Mouse (Mus musculus) heart, postnatal 14 days (tissue): ENCODE measurements around the gene Fermt3. TPM values are rescaled to one million over a fixed set of nuclear protein-coding genes. Genes with fewer than 3 reads are reported as not detected.
"Not testable (repeated sequence)": the region's sequence is repeated elsewhere in the genome, so short reads cannot be mapped to it uniquely, and the experiment has no call there.

Source experiments
- DNase-seq, 2 experiments: peaks; one replicate each; pipeline ENCODE4 v3.0.0; 2021 to 2022
- intact Hi-C: fragments of 180-260 bp; cut with DNase I; formaldehyde crosslinking; loops from one replicate; pipeline ENCODE4 v1.15.1; 2025
- total RNA-seq, 2 experiments: library from RNA; stranded (reverse); gene quantifications; 2 replicates each; pipeline ENCODE4 v1.2.3; 2021

The Fermt3 gene
- total RNA-seq, 2 experiments from 2014 or later = 6.1 to 10.7 TPM

DNA sequence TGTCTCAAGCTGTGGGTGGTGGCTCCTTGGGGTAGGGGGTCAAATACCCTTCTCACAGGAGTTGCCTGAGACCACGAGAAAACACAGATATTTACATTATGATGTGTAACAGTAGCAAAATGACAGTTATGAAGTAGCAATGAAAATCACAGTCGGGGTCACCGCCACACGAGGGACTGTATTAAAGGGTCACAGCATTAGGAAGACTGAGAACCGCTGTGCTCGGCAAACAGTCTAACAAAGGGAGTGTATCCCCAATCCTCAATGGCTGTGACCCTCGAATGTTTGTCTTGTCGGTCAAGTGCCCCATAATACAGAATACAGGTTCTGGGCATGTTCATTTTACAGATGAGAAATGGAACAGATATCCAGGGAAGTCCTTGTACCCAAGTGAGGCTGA, 25.3 kb downstream of the Fermt3 start:
- intact Hi-C loops = no loop called here
- DNase-seq = no peak

DNA sequence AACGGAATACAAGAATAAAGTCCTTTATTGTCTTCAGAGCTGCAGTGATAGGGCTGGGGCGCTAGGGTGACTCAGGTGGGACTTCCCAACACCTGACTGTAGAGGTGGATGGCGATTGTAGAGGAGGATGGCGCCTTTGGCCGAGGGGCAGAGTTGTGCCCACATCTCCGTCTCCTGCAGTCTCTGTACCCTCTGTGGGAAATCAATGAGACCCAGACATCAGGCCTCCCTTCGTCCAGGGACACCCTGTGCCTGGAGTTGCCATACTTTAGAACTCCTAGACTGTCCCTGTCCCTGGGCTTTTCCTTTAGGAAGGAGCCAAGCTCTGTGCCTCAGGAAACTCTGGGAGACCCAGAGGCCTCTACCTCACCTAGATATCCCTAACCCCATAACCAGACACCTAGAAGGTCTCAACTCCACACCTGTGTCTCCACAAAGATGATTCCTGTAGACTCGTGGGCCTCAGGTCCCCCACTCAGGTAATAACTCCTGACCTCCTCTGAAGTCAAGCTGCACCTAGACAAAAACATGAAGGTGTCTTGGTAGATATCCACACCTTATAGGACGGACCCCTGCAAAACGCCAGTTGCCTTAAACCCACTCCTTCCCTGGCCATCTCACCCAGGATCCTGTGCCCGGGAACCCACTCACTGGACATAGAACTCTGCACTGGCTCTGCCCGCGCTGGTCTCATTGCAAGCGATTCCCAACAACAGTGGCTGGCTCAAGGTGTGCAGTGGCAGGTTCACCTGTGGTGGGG, 26.1 kb downstream of the Fermt3 start:
- intact Hi-C loops = no loop called here
- DNase-seq = no peak

DNA sequence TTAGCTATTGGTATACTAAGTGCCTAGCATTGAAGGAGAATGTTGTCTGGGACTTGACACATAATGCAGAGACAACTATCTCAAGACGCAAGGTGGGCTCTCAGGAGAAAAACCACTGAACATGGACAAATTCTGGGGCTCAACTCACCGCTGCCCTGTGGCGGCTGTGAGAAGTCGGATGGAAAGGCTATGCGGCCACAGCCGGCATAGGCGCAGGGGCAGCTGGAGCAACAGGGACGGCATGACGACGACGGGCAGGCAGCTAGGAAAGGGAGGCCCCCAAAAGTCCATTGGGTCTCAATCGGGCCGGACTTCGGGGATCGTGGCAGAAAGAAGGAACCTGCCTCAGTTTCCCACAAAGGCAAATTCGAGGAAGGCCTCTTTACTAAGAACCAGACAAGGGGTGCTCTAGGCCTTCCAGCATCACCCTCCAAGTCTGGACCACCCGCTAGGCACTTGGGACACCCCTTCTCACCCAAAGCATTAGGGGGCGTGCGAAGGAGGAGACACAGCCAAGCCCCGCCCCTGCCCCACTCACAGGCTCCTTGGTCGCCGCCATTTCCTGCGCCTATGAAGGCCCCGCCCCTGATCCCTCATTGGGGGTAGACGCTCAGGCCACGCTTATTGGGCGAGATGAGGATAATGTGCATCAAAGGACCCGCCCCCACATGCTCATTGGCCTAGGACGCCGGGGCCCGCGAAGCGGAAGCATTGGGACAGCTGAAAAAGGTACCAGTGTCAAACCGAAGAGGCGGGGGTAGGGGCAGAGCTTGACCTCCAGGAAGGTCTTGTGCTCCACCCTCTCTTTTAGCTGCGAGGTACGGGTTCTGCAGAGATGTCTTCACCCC, 27.0 kb downstream of the Fermt3 start, which contains the start of gene Dnajc4:
Dnajc4 (minus strand) TSS at position 562 of the 848 bp plus-strand sequence.
- DNase-seq = peak; percentile 94 to 95
- intact Hi-C loops = no loop called here

DNA sequence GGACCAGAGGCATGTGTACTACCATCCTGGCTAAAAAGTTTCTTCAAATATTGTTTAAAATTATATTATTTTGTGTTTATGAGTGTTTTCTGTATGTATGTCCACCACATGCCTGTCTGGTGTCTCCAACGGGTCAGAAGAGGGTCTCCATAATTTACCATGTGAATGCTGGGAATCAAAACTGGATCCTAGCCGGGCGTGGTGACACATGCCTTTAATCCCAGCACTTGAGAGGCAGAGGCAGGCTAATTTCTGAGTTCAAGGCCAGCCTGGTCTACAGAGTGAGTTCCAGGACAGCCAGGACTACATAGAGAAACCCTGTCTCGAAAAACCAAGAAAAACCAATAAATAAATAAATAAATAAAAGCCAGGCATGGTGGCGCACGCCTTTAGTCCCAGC, 28.1 kb downstream of the Fermt3 start:
- DNase-seq, intact Hi-C loops: not testable (repeated sequence)

DNA sequence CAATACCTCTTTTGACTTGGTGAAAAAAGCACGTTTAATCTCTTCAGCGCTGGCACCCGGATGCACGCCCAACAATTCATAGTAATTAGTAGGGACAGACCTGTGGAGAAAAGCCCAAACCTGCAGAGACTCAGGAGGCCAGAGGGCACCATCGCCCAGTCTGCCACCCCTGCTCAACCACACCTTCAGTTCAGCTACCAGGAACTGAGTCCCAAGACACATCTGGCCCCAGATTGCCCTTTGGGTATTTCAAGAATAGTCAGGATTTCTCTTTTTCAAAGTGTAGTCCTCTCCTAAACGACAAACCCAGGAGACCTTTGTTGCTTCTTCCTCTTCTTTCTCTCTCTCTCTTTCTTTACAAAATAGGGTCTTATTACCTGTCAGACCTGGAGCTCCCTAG, 28.6 kb downstream of the Fermt3 start:
- no peak for DNase-seq
- intact Hi-C loops = no loop called here

DNA sequence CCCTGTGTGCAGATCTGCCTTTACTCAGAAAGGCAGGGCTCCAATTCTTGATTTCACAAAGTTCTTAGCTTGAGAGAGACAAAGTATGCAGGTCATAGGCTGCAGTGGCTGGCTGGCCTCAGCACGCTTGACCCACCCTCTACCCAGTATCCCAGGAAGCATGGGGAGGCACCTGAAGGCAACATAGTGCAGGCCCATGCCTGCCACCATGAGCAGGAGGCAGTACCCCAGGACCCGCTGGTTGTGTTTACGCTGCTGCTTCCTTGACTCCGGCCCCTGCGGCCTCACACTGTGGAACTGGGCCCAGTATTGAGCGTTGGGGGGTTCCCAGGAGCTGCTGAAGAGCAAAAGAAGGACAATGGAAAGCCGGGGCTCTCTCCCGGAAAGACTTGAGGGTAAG, 30.0 kb downstream of the Fermt3 start:
- intact Hi-C loops = no loop called here
- DNase-seq = no peak

DNA sequence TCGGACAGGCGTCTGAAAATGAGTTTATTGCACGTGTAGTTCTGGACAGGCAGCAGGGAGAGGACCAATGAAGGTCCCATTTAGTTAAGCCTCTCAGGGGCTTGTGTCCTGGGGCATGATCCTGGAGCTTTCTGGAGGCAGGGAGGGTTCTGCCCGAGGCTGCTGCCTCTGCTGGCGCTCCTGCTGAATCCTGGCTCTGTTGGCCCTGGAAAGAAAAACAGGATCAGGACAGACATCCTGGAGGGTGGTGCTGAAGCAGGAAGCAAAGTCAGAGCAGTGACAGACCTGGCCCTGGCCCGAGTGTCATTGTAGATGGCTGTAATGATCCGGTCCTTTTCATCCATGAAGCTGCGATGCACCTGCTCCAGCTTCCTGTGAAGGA, 31.4 kb downstream of the Fermt3 start:
- intact Hi-C loops = no loop called here

DNA sequence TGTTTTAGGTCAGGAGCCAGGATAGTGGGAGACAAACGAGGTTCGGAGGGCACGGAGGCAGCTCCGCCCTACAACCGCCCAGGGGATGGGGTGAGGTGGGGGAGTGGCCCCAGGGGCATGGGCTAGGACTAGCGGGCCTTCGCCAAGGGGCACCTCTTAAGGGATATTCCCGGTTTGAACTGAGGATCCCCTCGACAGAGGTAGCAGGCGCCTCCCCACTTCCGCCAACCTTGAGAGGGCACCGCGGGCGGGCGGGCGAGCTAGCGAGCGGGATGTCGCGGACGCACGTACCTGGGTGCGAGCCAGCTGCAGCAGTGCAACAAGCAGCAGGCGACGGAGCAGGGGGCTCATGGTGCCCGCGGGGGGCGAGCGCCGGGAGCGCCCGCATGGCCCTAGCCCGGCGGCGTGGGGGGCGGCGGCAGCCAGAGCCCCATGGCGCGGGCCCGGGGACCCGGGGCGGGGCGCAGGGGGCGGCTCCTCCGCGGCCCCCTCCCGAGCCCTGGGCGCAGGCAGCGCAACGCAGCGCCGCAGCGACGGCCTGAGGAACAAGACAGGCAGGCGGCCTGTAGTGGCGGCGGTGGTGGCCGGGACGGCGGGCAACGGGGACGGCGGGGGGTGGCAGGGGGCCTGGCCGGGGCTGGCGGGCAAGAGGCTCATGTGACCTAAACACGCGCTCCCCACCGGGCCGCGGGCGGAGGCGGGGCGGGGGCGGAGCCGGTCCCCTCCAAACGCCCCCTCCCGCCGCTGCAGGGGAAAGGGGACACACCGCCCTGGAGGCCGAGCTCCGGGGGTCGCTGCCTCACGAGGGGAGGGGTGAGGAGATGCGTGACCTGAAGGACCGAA, 32.0 kb downstream of the Fermt3 start, which contains the start of gene Vegfb:
Vegfb (minus strand) TSS at position 591 of the 843 bp plus-strand sequence.
- peak; percentile 74 to 77 for DNase-seq
- intact Hi-C loops = no loop called here

More for the DNA sequence above, 31.4 kb downstream of the Fermt3 start:
- DNase-seq = no peak

DNA sequence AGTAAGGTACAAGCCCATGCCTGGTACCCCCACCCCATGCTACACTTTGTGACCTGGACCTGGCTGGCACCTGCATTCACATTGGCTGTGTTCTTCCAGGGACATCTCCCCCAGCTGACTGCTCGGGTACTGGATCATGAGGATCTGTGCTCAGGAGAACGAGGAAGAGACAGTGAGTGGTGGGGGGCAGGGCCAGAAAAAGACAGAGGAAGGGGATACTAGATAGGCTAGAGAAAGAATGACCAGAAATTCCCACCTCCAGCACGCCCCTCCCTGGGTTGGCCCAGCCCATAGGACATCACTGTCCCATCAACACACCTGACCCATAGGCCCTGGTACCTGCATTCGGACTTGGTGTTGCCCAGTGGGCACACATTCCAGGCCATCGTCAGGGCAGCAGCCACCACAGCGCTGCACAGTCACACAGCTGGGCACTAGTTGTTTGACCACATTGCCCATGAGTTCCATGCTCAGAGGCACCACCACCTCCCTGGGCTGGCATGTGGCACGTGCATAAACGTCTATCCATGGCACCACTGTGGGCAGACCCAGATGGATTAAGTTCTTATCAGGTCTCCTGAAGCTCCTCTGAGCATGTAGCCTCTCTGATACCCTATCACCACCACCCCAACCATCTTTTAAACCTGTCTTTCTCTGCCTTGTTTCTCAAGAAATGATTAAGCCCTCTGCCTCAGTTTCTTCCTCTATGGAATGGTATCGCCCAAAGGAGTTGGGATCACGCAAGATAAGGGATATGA, 33.1 kb downstream of the Fermt3 start:
- no peak for DNase-seq
- intact Hi-C loops = no loop called here

DNA sequence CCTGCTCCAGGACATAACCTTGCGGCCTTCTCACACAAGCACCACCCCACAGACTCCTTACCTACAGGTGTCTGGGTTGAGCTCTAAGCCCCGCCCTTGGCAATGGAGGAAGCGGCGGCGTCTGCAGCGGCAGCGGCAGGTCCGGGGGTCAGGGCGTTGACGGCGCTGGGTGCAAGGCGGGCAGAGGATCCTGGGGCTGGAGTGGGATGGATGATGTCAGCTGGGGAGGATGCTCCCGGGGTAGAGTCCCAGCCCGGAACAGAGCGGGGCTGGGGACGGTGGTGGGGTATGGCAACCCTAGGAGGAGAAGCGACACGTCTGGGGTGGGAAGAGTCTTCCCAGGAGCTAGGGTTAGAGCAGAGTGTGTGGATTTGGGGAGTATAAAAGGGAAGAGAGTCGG, 34.0 kb downstream of the Fermt3 start:
- intact Hi-C loops = no loop called here
- no peak for DNase-seq

DNA sequence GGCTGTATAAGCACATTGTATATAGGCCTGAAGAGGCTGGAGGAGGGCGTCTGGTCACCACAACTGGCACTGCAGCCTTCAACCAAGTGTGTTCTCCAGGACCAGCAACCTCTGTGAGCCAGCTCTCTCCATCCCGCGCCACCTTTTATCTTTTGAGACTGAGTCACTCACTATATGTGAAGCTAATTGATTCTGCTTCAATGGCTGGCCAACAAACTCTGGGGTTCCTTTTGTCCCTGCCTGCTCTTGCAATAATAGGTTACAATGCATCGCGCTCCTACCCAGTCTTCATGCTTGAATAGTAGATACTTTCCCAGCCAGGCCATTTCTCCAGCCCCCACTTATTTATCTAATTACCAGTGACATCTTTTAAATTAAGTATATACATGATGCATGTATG, 35.6 kb downstream of the Fermt3 start:
- no peak for DNase-seq
- intact Hi-C loops = no loop called here

DNA sequence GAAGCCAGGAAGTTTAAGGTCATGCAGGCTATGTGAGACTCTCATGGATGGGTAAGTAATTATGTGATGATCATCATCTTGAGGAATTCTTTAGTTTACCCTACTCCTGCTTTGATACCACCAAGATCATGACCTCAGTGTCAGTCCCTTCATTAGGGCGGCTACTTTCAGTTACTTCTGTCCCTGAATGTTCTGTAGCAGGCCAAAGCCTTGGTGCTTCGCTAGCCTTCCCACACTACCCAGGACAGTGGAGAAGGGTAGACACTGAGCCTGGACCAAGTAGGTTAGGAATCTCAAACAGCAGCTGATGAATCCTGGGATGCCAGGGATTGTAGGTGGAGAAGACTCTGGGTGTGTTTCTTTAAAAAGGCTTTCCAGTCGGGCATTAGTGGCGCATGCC, 37.8 kb downstream of the Fermt3 start:
- DNase-seq = no peak
- intact Hi-C loops = no loop called here

DNA sequence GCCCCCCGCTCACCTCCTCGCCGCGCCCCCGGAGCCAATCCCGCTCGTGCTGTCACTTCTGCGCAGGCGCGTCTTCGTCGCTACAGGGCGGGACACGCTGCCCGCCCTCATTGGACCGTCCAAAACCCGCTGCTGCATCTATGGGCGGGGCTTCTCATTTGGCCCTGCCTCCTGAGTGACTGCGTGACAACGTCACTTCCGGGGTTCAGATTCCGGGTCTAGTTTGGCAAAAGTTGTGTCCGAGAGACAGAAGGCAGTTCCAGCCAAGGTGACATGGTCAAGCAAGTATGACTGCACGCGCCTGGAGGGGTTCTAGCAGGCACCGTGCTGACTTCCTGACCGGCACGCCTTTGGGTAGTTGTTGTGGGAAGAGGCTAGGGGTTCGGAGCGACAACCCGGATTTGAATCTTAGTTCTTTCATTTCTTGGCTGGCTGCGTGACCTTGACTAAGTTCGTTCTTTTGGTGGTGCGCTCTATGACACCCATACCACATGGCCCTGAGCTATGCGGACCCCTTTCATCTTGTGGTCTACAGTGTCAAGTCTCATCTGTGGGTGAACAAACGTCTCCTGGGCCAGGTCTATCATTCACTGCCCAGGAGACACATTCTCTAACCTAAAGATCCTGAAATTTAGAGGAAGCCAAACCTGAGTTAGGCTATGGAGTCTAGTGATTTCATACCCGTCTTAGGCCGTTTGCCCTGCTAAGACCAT, 38.7 kb downstream of the Fermt3 start, which contains the start of gene Fkbp2:
Fkbp2 (minus strand) TSS at position 121 of the 713 bp plus-strand sequence.
- intact Hi-C loops = no loop called here
- peak; percentile 99 for DNase-seq

DNA sequence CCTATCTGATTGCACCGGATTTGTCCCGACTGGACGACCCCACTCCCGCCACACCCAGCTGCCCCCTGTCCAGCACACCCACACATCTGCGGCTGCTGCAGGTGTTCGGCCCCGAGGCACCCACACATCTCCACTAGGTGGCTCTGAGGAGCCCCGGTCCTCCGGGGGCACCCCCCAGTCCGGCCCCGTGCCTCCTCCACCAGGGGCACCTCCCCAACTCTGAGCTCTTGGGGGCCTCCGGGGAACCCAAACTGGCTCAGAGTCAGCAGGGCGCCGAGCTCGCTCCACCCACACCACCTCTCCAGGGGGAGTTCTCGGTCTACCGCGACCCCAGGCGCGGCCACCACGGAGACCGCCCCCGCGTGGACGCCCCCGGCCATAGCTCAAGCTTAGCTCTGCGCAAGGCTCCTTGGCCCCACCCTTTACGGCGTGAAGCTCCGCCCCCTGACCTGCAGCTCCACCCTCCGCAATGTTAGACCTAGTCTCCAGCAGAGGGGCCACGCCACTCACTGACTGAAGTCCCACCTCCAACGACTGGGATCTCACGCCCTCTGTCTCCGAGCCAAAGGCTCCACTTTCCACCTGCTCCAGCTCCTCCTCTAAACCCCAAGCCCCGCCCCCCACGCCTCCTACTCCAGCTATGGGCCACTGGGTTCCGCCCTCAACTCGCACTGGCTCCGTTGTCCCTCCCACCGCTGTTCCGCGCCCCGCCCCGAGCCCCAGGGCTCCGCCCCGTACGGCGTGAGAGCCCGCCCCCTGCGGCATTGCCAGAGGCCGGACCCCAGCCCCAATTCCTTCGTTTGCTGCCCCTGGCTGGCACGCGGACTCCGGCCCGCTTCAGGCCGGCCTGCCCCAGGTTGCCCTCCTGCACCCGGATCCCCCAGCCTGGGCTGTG, 39.5 kb downstream of the Fermt3 start:
- DNase-seq = peak; percentile 99 to 100
- intact Hi-C loops = loop anchor here (2.0 kb wide), 2 partner anchors 41 to 57 kb away; no protein-coding TSS in a partner anchor

DNA sequence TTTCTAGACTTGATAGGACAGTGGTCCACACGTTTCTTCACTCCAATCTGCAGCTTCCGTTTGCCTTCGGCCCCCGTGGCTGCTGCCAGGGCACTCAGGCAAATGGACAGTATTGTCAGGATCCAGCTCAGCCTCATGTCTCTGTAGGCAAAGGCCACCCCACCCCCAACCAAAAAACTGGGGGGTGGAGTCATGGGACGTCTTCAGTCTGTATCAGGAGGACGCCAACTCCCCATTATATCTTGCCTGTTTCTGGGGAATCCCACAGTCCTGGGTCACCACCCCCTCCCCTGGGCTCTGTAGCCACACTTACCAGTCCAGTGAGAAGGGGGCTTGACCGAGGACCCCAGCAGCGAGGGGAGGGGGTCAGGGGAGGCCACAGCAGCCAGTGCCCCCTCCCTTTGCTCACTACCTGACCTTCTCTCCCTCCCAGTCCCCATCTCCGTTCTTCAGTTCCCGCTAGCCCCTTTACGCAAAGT, 40.2 kb downstream of the Fermt3 start:
- intact Hi-C loops = loop anchor here (2.0 kb wide), 2 partner anchors 42 to 56 kb away; no protein-coding TSS in a partner anchor
- peak; percentile 29 to 32 for DNase-seq

DNA sequence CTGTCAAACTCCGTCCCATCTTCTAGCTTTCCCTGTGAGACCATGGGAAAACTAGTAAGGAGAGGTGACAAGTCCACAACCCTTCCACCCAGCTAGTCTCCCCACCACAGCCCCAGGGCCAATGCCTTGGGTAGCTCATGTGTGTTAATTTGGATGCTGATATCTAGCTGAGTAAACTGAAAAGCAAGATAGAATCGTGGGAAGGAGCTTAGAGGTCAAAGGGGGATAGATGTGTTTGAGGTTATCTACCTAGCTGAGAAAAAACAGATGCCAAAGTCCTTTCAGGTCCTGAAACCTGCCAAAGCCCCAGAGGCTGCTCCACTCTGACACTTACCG, 40.7 kb downstream of the Fermt3 start:
- DNase-seq = no peak
- intact Hi-C loops = loop anchor here (2.0 kb wide), 2 partner anchors 42 to 56 kb away; no protein-coding TSS in a partner anchor

DNA sequence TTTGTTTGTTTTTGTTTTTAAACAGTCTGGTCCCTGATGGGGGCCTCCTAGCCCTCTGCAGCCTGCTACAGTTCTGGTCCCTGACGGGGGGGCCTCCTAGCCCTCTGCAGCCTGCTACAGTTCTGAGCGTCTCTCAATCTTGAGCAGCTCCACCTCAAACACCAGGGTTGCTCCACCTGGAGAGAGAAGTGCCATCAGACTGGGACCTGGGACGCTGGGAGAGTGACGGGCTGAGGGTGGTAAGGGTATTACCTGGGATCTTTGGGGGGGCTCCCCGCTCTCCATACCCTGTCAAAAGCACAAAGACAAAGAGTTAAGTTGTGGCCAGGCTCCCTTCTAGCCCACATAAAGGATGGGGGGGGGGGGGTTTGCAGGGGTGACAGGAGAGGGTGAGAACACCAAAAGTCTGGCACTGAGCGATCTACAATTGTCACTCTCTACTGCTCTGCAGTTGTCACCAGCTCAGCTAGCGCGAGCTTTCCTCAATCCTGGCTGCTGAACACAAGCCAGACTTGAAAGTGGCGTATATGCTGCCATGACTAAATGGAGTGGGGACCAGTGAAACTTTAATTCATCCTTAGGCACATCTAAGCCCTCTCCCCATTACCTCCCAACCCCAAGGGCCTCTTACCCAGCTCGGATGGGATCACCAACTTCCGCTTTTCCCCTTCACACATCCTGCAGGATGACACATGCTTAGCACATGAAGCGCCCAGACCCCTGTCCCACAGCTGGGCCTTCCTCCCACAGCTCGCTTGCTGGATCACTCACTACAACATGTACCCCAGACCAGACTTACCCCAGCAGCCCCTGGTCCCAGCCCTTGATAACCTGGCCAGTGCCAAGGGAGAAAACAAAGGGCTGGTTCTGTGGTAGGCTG, 41.3 kb downstream of the Fermt3 start:
- intact Hi-C loops = loop anchor here (2.0 kb wide), 2 partner anchors 43 to 55 kb away; no protein-coding TSS in a partner anchor
- DNase-seq = no peak
